In genomic region chr7:81341563-81341962, GRCm38 (mm10) we compare ENCODE assay signal across 10 mouse cellular contexts. TPM values are rescaled to one million over a fixed set of nuclear protein-coding genes. Genes with fewer than 3 reads are reported as not detected.
DNase-seq lines count a peak whose midpoint lies in the region; ATAC-seq and TF ChIP-seq lines count a peak whose summit lies in the region.
"Had no signal": no experiment of that assay in that cellular context is flagged by ENCODE, and none has a peak within 500 bp of the region (broad histone marks: within the 10 kb centered on the region; RNA-seq: fewer than 3 reads in every experiment).

No protein-coding gene starts in this region.

- peaks cover 15% of the 10 kb centered on the region; the same call in 1 of the 2 replicates for H3K36me3 ChIP-seq in midbrain, postnatal 0 days (ENCODE audit: insufficient read depth, low read length)
- peaks cover 6% of the 10 kb centered on the region for H3K36me3 ChIP-seq in midbrain, embryonic 16.5 days (ENCODE audit: control insufficient read depth, insufficient read depth, low read length)
- peaks cover 8% of the 10 kb centered on the region for H3K36me3 ChIP-seq in stomach, postnatal 0 days (ENCODE audit: control insufficient read depth, insufficient read depth, low read length)

- no peak for ATAC-seq in midbrain, postnatal 0 days (ENCODE audit: low FRiP score)
- no peak for ATAC-seq in midbrain, embryonic 16.5 days
- ATAC-seq in stomach, postnatal 0 days (ENCODE audit: low FRiP score, low TSS enrichment), result no peak
- no peak for ATAC-seq in erythroid progenitor cell, adult 5-6 weeks (replicated peaks; ENCODE audit: low FRiP score, poor library complexity, severe bottlenecking)

- no peaks in the 10 kb centered on the region for H3K27me3 ChIP-seq in midbrain, postnatal 0 days (ENCODE audit: insufficient read depth, low read length)
- H3K27me3 ChIP-seq in midbrain, embryonic 16.5 days (ENCODE audit: control insufficient read depth, insufficient read depth, low read depth, low read length), result no peaks in the 10 kb centered on the region
- no peaks in the 10 kb centered on the region for H3K27me3 ChIP-seq in stomach, postnatal 0 days (ENCODE audit: control insufficient read depth, insufficient read depth, low read length)
- H3K27me3 ChIP-seq: limb, embryonic 13.5 days had no signal

- TF ChIP-seq EP300 in stomach, postnatal 0 days (optimal IDR thresholded peaks at IDR 0.05), result no peak

- DNase-seq in heart, adult 18-20 months, result peak; percentile 22 to 54
- DNase-seq in heart, adult 11 months, result no peak
- DNase-seq in midbrain, postnatal 0 days (ENCODE audit: low spot score), result peak; percentile 42
- peak; percentile 36 for DNase-seq in embryo, embryonic 9.5 days (ENCODE audit: extremely low spot score)
- no peak for DNase-seq in stomach, postnatal 0 days (ENCODE audit: low spot score)
- no peak for DNase-seq in cerebellum, adult 11-12 months
- DNase-seq: adrenal gland, postnatal 25 days had no signal

- 45% methylated on average over 3 of the region's 3 CpGs for WGBS in midbrain, postnatal 0 days
- 48% methylated on average over 3 of the region's 3 CpGs for WGBS in midbrain, embryonic 16.5 days
- WGBS in stomach, postnatal 0 days, result 47% methylated on average over 3 of the region's 3 CpGs

- no peak overlapping the region for H3K9ac ChIP-seq in midbrain, postnatal 0 days (replicated peaks; ENCODE audit: low read length, poor library complexity, severe bottlenecking)
- no peak overlapping the region for H3K9ac ChIP-seq in midbrain, embryonic 16.5 days (ENCODE audit: low read depth, low read length)
- no peak overlapping the region for H3K9ac ChIP-seq in stomach, postnatal 0 days (ENCODE audit: low read length)
- H3K9ac ChIP-seq: limb, embryonic 13.5 days had no signal

- no peak overlapping the region for H3K27ac ChIP-seq in midbrain, postnatal 0 days (ENCODE audit: low read depth, low read length)
- H3K27ac ChIP-seq in midbrain, embryonic 16.5 days (ENCODE audit: low read length), result no peak overlapping the region
- no peak overlapping the region for H3K27ac ChIP-seq in stomach, postnatal 0 days (replicated peaks)
- H3K27ac ChIP-seq: limb, embryonic 13.5 days had no signal

- no peak overlapping the region for H3K4me3 ChIP-seq in midbrain, postnatal 0 days (ENCODE audit: low read depth, low read length)
- H3K4me3 ChIP-seq in midbrain, embryonic 16.5 days (ENCODE audit: low read depth, low read length), result no peak overlapping the region
- H3K4me3 ChIP-seq in stomach, postnatal 0 days (ENCODE audit: low read depth, low read length), result no peak overlapping the region

- peaks cover 12% of the 10 kb centered on the region for H3K4me1 ChIP-seq in midbrain, postnatal 0 days (ENCODE audit: insufficient read depth, low read length)
- peaks cover 25% of the 10 kb centered on the region for H3K4me1 ChIP-seq in midbrain, embryonic 16.5 days (ENCODE audit: control insufficient read depth, insufficient read depth, low read length)
- H3K4me1 ChIP-seq in stomach, postnatal 0 days (replicated peaks; ENCODE audit: control insufficient read depth, insufficient read depth), result no peaks in the 10 kb centered on the region

- H3K9me3 ChIP-seq in midbrain, postnatal 0 days (ENCODE audit: low read length), result no peaks in the 10 kb centered on the region
- no peaks in the 10 kb centered on the region for H3K9me3 ChIP-seq in midbrain, embryonic 16.5 days (replicated peaks; ENCODE audit: control insufficient read depth, low read length, poor library complexity, severe bottlenecking)
- no peaks in the 10 kb centered on the region for H3K9me3 ChIP-seq in stomach, postnatal 0 days (ENCODE audit: control insufficient read depth, low read length)
- H3K9me3 ChIP-seq: limb, embryonic 13.5 days had no signal

- TF ChIP-seq CTCF in midbrain, postnatal 0 days (IDR thresholded peaks at IDR 0.05), result peak; percentile 71
- peak; percentile 72 for TF ChIP-seq CTCF in stomach, postnatal 0 days (IDR thresholded peaks at IDR 0.05; ENCODE audit: low read depth)

- no peak overlapping the region for H3K4me2 ChIP-seq in midbrain, postnatal 0 days (ENCODE audit: low read depth, low read length, poor library complexity, severe bottlenecking)
- no peak overlapping the region for H3K4me2 ChIP-seq in midbrain, embryonic 16.5 days (ENCODE audit: low read length)
- H3K4me2 ChIP-seq in stomach, postnatal 0 days (replicated peaks; ENCODE audit: low read depth), result no peak overlapping the region
- H3K4me2 ChIP-seq: limb, embryonic 13.5 days had no signal

RNA-seq across cellular contexts. Expression of gene Rps17, which starts 3.5 kb away (rescaled TPM):
- total RNA-seq in heart, adult 18-20 months (2021), result 1,000 to 10,000 TPM in 1 of 2 experiments, 100 to 1,000 TPM in 1; 956 to 1,038 TPM
- total RNA-seq in midbrain, postnatal 0 days (2014; rRNA removed), result 630 and 662 TPM in 2 replicates
- polyA plus RNA-seq in midbrain, postnatal 0 days (2015; fragmentation: Nextera tagmentation; extraction: Ambion mirVana), result 642 and 710 TPM in 2 replicates
- polyA plus RNA-seq in midbrain, embryonic 16.5 days (2015; fragmentation: Nextera tagmentation; extraction: Ambion mirVana), result 594 and 636 TPM in 2 replicates
- 1,024 and 1,034 TPM in 2 replicates for polyA plus RNA-seq in stomach, postnatal 0 days (2015; fragmentation: Nextera tagmentation; extraction: Ambion mirVana)
- total RNA-seq in erythroid progenitor cell, adult 5-6 weeks (2015; ENCODE audit: low replicate concordance), result 680 and 1,163 TPM in 2 replicates
- total RNA-seq in erythroid progenitor cell, adult 5-6 weeks (2017; ENCODE audit: low replicate concordance), result 771 and 878 TPM in 2 replicates

Comparison
In these comparisons a context has a peak if more than half of its experiments do, and no peak if none do; other contexts are left out.
1. DNase-seq: peak in heart, adult 18-20 months (2 of 2), midbrain, postnatal 0 days (single experiment) and embryo, embryonic 9.5 days (single experiment); none in heart, adult 11 months (single experiment), stomach, postnatal 0 days (single experiment) and cerebellum, adult 11-12 months (single experiment).